Mouse (Mus musculus) lung, postnatal 25 days (tissue): ENCODE data around the gene Strc.

Source experiments
- DNase-seq: peaks from one replicate; pipeline ENCODE4 v3.0.0; 2022; ENCODE audit warnings: low spot score

Gene Strc

DNA sequence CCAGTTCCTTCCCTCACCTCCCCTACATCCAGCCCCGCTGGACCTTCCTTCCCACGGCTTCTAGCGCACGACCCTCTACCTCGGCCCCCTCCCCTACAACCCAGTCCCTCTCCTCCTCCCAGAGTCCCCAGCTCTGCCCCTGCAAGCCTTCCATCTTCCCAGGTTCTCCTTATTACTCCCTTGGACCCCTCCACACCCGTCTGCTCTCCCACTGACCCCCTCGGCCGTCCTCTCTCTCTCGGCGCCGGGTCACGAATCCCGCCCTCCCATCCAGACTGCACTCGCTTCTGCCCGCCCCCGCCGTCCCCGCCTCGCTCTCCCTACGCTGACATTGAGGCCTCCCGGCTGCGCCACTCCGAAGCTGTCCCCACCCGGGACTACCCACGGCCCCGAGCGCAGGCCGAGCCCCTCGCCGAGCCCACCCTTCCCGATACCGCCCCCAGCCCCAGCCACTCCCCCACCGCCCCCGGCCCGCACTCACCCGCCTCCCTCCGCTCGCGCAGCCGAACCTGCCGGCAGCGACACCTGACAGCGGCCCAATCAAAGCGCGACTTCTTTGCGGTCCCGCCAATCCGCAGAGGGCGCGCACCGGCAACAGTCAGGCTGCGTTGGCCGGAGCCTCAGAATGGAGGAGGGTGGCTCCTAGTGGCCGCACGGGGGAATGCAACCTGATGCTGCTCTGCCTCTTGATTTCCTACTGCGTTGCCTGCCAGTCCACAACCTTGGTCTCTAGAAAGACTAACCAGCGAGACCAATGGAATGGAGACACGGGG, 32.0 kb downstream of the Strc start, which contains the start of gene Ppip5k1:
Gene Ppip5k1 (minus strand): TSS at position 577 of the 773 bp plus-strand sequence.
- DNase-seq = peak; percentile 97

DNA sequence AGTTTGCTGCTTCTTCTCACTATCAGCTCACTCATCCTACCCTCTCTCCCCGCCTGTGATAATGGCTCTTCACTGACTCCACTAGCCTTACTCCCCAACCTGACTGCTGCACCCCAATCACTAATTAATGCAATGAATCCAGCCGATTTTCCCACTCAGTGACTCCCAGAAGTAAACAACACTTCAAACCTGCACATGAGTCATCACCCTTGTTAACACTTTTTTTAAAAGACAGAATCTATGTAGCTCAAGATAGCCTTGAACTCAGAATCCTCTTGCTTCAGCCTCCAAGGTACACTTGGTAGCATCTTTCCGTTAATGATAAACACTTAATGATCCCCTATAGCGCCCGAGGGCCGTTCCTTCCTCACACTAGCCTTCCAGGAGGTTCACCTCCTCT, 32.6 kb downstream of the Strc start:
- DNase-seq = no peak

DNA sequence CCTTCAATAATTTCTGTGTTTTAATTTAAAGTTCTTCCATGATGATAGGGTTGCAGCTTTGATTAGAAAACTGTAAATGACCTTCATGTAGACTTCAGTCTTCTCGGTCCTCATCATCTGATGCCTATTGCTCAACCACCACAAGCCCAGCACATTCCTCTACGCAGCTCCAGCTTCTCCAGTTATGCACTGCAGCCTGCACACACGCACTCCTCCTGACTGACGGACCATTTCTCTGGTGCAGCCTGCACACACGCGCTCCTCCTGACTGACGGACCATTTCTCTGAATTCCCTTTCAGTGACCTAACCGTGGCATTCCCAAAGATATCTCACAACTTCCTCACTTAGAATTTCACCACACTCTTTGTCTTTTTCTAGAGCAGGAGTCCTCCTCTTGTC, 33.8 kb downstream of the Strc start:
- DNase-seq = no peak

DNA sequence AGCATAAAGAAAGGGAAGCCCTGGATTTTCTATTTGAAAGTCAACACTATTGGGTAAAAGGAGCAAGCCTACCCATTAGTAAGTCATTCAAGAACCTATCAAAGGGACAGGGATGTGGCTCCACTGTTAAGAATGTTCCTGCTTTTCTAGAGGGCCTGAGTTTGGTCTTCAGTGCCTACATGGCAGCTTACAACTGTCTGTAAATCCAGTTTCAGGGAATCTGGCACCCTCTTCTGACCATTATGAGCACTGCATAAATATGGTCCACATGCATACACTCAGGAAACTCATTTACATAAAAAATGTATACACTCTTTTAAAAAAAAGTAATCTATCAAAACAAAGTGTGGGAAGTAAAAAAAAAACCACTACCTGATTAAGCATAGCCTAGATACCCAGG, 47.9 kb downstream of the Strc start:
- no peak for DNase-seq

DNA sequence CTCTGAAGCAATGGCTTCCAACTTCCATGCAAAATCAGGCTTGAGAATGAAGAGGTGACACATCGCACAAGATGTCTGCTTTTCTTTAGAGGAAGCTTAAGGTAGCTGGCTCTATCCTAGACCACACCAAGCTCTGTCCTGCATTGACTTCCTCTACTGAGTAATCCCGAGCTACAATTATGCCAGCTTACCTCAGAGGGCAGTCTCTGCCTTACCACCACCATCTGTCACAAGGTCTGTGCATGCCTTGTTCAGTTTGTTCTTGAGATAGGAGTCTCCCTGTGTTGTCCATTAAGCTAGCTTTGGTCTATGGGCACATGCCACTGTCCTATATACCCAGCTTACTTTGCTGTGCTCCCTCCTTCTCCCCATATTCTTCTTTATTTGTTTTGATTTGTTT, 57.5 kb downstream of the Strc start:
- no peak for DNase-seq

DNA sequence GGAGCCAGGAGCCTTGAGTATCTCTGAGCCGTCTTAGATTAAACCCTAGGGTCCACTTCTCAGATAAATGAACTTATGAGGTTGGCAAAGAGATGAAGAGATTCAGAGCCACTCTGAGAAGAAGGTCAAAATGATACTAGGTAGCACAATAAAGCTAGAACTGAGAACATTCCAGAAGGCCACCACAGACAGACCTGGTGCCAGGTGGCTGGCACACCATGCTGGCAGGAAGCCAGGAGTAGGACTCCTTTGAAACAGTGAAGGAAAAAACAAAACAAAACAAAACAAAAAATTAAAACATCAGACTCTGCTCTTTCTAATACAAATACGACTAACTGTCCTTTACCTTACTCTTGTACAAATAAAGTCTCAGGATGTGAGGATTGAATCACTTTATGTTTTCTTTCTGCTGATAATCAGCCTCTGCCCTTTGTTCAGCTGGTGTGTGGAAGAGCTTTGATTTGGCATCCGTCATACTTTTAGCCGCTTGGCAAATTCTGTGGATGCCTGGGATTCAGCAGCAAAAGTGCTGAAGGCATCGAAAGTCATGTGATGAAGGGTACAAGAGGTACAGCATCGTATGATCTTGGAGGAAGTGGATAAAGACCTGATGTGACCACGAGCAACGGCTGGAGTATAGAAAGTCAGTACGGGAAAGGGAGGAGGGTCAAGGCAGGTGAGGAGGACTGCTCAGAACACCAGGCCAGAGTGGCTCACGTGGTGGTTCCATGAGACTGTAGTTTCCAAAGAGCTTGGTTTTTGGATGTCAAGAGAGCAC, 63.1 kb downstream of the Strc start:
- no peak for DNase-seq

DNA sequence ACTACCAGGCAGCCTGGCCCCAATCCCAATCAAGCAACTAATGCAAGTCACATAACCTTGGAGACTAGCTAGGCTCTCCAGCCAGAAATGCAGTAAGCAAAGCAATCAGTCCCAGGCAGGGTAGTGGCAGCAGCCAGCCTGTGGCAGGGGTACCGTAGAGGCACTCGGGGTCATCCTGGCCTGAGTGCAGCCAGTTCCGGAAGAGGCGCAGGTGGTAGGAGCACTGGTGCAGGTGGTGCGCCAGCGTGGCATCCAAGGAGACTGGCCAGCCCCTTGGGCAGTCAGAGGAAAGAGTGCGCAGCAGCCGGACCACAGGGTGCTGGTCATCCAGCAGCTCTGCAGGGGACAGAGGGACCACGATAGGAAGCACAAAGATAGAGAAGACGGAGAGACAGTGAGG, 63.9 kb downstream of the Strc start:
- DNase-seq = no peak

DNA sequence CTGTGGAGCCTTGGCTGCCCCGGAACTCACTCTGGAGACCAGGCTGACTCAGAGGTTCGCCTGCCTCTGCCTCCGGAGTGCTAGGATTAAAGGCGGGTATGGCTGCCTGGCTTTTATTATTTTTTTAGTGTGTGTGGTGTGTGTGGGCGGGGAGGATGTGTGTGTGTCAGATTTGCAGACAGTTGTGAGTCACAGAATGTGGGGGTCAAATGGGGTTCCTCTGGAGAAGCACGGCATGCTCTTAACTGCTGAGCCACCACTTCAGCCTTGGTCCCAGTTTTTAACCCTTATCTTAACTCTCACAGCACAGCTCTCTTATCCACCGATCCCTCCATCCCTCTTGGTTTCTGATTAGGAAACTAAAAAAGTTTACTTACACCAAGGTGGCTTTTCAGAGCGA, 70.7 kb downstream of the Strc start:
- no peak for DNase-seq
